In genomic region chr6:53545483-53545900, GRCm38 (mm10) we compare ENCODE assay signal across 10 mouse cellular contexts.
DNase-seq lines count a peak whose midpoint lies in the region; ATAC-seq and TF ChIP-seq lines count a peak whose summit lies in the region.
"Had no signal": no experiment of that assay in that cellular context is flagged by ENCODE, and none has a peak within 500 bp of the region (broad histone marks: within the 10 kb centered on the region; RNA-seq: fewer than 3 reads in every experiment).

No protein-coding gene starts in this region.

- no peak for ATAC-seq in heart, embryonic 13.5 days (ENCODE audit: extremely low read depth, insufficient number of reproducible peaks, low FRiP score, low TSS enrichment)
- peak; percentile 72 for ATAC-seq in embryonic facial prominence, embryonic 11.5 days (replicated peaks; ENCODE audit: insufficient number of reproducible peaks, low FRiP score, low TSS enrichment, low read depth)
- no peak for ATAC-seq in hindbrain, embryonic 15.5 days (ENCODE audit: low FRiP score, low read depth)
- ATAC-seq in midbrain, postnatal 0 days (ENCODE audit: low FRiP score) = no peak

- H3K4me1 ChIP-seq in heart, embryonic 13.5 days = peaks cover 47% of the 10 kb centered on the region
- no peaks in the 10 kb centered on the region for H3K4me1 ChIP-seq in embryonic facial prominence, embryonic 11.5 days (ENCODE audit: control insufficient read depth, insufficient read depth, low read length)
- H3K4me1 ChIP-seq in hindbrain, embryonic 15.5 days (replicated peaks) = peaks cover 17% of the 10 kb centered on the region
- peaks cover 4% of the 10 kb centered on the region; the same call in 1 of the 2 replicates for H3K4me1 ChIP-seq in midbrain, postnatal 0 days (ENCODE audit: insufficient read depth, low read length)

- no peak overlapping the region for H3K4me2 ChIP-seq in heart, embryonic 13.5 days
- no peak overlapping the region; the same call in 1 of the 2 replicates for H3K4me2 ChIP-seq in embryonic facial prominence, embryonic 11.5 days (ENCODE audit: low read depth, low read length)
- H3K4me2 ChIP-seq in hindbrain, embryonic 15.5 days = 0 out of 2 replicates have a peak overlapping the region, but pooled peaks have one; percentile 6
- no peak overlapping the region for H3K4me2 ChIP-seq in midbrain, postnatal 0 days (ENCODE audit: low read depth, low read length, poor library complexity, severe bottlenecking)

- no peaks in the 10 kb centered on the region; the same call in 1 of the 2 replicates for H3K9me3 ChIP-seq in heart, embryonic 13.5 days
- H3K9me3 ChIP-seq in embryonic facial prominence, embryonic 11.5 days (replicated peaks; ENCODE audit: control insufficient read depth, low read length) = no peaks in the 10 kb centered on the region
- 0 out of 2 replicates have a peak, but pooled peaks cover 3% of the 10 kb centered on the region for H3K9me3 ChIP-seq in hindbrain, embryonic 15.5 days
- H3K9me3 ChIP-seq in midbrain, postnatal 0 days (ENCODE audit: low read length) = no peaks in the 10 kb centered on the region

- no peak overlapping the region for H3K4me3 ChIP-seq in heart, embryonic 13.5 days
- no peak overlapping the region for H3K4me3 ChIP-seq in embryonic facial prominence, embryonic 11.5 days (ENCODE audit: low read depth, low read length)
- no peak overlapping the region for H3K4me3 ChIP-seq in hindbrain, embryonic 15.5 days
- no peak overlapping the region for H3K4me3 ChIP-seq in midbrain, postnatal 0 days (ENCODE audit: low read depth, low read length)

- H3K27ac ChIP-seq in heart, embryonic 13.5 days (replicated peaks) = peak overlapping the region; percentile 53
- H3K27ac ChIP-seq in embryonic facial prominence, embryonic 11.5 days (replicated peaks; ENCODE audit: low read depth, low read length) = peak overlapping the region; percentile 59
- 0 out of 2 replicates have a peak overlapping the region, but pooled peaks have one; percentile 20 for H3K27ac ChIP-seq in hindbrain, embryonic 15.5 days (replicated peaks)
- H3K27ac ChIP-seq in midbrain, postnatal 0 days (ENCODE audit: low read depth, low read length) = no peak overlapping the region

- no peak for DNase-seq in heart, postnatal 4 days
- peak; percentile 86 for DNase-seq in embryonic facial prominence, embryonic 11.5 days (ENCODE audit: low spot score)
- DNase-seq in midbrain, postnatal 0 days (ENCODE audit: low spot score) = peak; percentile 22
- no peak for DNase-seq in left cerebral cortex, adult 11 months (ENCODE audit: low spot score)
- DNase-seq in gastrocnemius, adult 8-10 months (ENCODE audit: low spot score in 2 of 2) = no peak
- DNase-seq in cerebellum, adult 11-12 months = no peak
- DNase-seq: gastrocnemius, postnatal 14 days; right cerebral cortex, postnatal 14 days had no signal

- H3K27me3 ChIP-seq in heart, embryonic 13.5 days (replicated peaks) = no peaks in the 10 kb centered on the region
- no peaks in the 10 kb centered on the region for H3K27me3 ChIP-seq in embryonic facial prominence, embryonic 11.5 days (ENCODE audit: control insufficient read depth, insufficient read depth, low read length)
- H3K27me3 ChIP-seq in hindbrain, embryonic 15.5 days = no peaks in the 10 kb centered on the region
- H3K27me3 ChIP-seq in midbrain, postnatal 0 days (ENCODE audit: insufficient read depth, low read length) = no peaks in the 10 kb centered on the region

- H3K36me3 ChIP-seq in heart, embryonic 13.5 days = no peaks in the 10 kb centered on the region
- no peaks in the 10 kb centered on the region for H3K36me3 ChIP-seq in embryonic facial prominence, embryonic 11.5 days (replicated peaks; ENCODE audit: control insufficient read depth, insufficient read depth, low read depth, low read length)
- H3K36me3 ChIP-seq in hindbrain, embryonic 15.5 days = no peaks in the 10 kb centered on the region
- H3K36me3 ChIP-seq in midbrain, postnatal 0 days (ENCODE audit: insufficient read depth, low read length) = no peaks in the 10 kb centered on the region

- 7% methylated on average over 2 of the region's 2 CpGs for WGBS in heart, embryonic 13.5 days
- 20% methylated on average over 2 of the region's 2 CpGs for WGBS in embryonic facial prominence, embryonic 11.5 days
- WGBS in hindbrain, embryonic 15.5 days = 11% methylated on average over 2 of the region's 2 CpGs
- WGBS in midbrain, postnatal 0 days = 9% methylated on average over 2 of the region's 2 CpGs

- TF ChIP-seq CTCF in midbrain, postnatal 0 days (IDR thresholded peaks at IDR 0.05) = no peak

- peak overlapping the region; percentile 50; the same call in 1 of the 2 replicates for H3K9ac ChIP-seq in heart, embryonic 13.5 days
- H3K9ac ChIP-seq in embryonic facial prominence, embryonic 11.5 days (replicated peaks; ENCODE audit: low read length) = peak overlapping the region; percentile 13
- H3K9ac ChIP-seq in hindbrain, embryonic 15.5 days = no peak overlapping the region
- no peak overlapping the region for H3K9ac ChIP-seq in midbrain, postnatal 0 days (replicated peaks; ENCODE audit: low read length, poor library complexity, severe bottlenecking)

Comparison
In these comparisons a context has a peak if more than half of its experiments do, and no peak if none do; other contexts are left out.
1. H3K9ac ChIP-seq: peak in heart, embryonic 13.5 days (single experiment) and embryonic facial prominence, embryonic 11.5 days (single experiment); none in hindbrain, embryonic 15.5 days (single experiment) and midbrain, postnatal 0 days (single experiment).
2. DNase-seq: peak in embryonic facial prominence, embryonic 11.5 days (single experiment) and midbrain, postnatal 0 days (single experiment); none in heart, postnatal 4 days (single experiment), left cerebral cortex, adult 11 months (single experiment), gastrocnemius, adult 8-10 months (0 of 2) and cerebellum, adult 11-12 months (single experiment).